Mouse (Mus musculus): Measurements from ENCODE around the gene Csnk2a1.

GRCm38 (mm10) chr2:152287560-152287959, 60.9 kb downstream of the Csnk2a1 start:
- TF ChIP-seq CTCF (IDR thresholded peaks at IDR 0.05; ENCODE audit: control insufficient read depth, insufficient read depth, low read length), result no peak
- no peak for TF ChIP-seq POLR2A (IDR thresholded peaks at IDR 0.05; ENCODE audit: borderline replicate concordance, control insufficient read depth, low read depth, low read length)
